Mouse (Mus musculus): ENCODE measurements around the gene Syne1. TPM values are rescaled to one million over a fixed set of nuclear protein-coding genes. Genes with fewer than 3 reads are reported as not detected.

The Syne1 gene
- polyA plus RNA-seq, 1 experiment from 2014 or later: 13.3 TPM

DNA sequence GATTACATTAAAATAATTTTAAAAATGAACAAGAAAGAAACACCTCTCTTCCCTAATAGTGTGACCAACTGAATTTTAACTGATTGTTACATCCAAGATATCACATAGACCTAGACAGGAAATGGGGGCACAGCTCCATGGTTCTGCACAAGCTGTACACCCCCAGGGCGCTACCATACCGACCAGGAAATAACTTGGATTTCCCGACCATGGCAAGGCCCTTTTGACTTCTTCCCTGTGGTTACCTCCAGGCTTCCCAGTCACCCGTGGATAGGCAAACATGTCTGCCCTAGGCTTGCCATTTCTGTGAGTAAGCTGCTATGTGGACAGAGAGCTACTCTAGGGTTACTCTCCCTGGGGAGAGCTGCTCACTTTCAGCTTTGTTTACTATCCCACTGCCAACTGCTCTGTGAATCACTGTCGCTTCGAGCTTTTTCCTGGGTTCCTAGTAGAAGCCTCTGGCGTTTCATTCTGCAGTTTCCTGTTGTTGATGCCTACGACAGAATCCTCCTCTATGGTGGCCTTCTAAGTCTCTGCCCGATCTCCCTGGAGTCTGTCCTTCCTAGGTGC, 373.8 kb downstream of the Syne1 start:
- no peaks in the 10 kb centered on the region for H3K9me3 ChIP-seq (ENCODE audit: control insufficient read depth, low read length)
- H3K4me3 ChIP-seq (ENCODE audit: low read depth, low read length): no peak overlapping the region
- no peak overlapping the region for H3K4me2 ChIP-seq (ENCODE audit: low read length)
- H3K27ac ChIP-seq (ENCODE audit: low read depth): no peak overlapping the region
- no peaks in the 10 kb centered on the region for H3K27me3 ChIP-seq (replicated peaks; ENCODE audit: control insufficient read depth, insufficient read depth, low read length)
- 54% methylated on average over 9 of the region's 9 CpGs for WGBS
- peaks cover 20% of the 10 kb centered on the region for H3K36me3 ChIP-seq (ENCODE audit: control insufficient read depth, insufficient read depth, low read length)
- DNase-seq (ENCODE audit: low spot score) (no peak), ATAC-seq (replicated peaks; ENCODE audit: low FRiP score, low TSS enrichment, low read depth) (no peak)
- H3K4me1 ChIP-seq (replicated peaks; ENCODE audit: control insufficient read depth, insufficient read depth, low read length): no peaks in the 10 kb centered on the region
- H3K9ac ChIP-seq (ENCODE audit: low read length): no peak overlapping the region

DNA sequence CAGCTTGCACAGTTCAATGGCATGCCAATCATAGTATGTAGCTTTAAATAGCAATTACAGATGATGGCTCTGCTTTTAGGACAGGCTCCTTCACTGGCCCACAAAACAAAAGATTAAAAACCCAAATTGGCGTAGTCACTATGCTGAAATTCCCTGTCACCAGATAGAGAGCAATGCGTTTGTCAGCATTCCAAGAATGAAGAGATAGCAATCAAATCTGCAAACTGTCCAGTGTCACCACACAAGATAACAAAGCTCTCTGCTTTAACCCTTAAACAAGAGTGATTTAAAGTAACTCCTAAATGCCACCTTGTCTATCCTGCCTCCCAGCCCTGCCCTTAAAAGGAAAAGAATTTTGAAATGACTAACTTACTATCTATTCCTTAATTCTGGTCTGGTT, 374.9 kb downstream of the Syne1 start:
- no peaks in the 10 kb centered on the region for H3K9me3 ChIP-seq (ENCODE audit: control insufficient read depth, low read length)
- ATAC-seq (replicated peaks; ENCODE audit: low FRiP score, low TSS enrichment, low read depth) (no peak), DNase-seq (ENCODE audit: low spot score) (peak; percentile 7)
- no peaks in the 10 kb centered on the region for H3K27me3 ChIP-seq (replicated peaks; ENCODE audit: control insufficient read depth, insufficient read depth, low read length)
- H3K36me3 ChIP-seq (ENCODE audit: control insufficient read depth, insufficient read depth, low read length): peaks cover 24% of the 10 kb centered on the region
- no peak overlapping the region for H3K9ac ChIP-seq (ENCODE audit: low read length)
- H3K4me2 ChIP-seq (ENCODE audit: low read length): no peak overlapping the region
- H3K4me3 ChIP-seq (ENCODE audit: low read depth, low read length): no peak overlapping the region
- no peak overlapping the region for H3K27ac ChIP-seq (ENCODE audit: low read depth)
- WGBS: 55% methylated on average over 2 of the region's 2 CpGs
- no peaks in the 10 kb centered on the region for H3K4me1 ChIP-seq (replicated peaks; ENCODE audit: control insufficient read depth, insufficient read depth, low read length)

DNA sequence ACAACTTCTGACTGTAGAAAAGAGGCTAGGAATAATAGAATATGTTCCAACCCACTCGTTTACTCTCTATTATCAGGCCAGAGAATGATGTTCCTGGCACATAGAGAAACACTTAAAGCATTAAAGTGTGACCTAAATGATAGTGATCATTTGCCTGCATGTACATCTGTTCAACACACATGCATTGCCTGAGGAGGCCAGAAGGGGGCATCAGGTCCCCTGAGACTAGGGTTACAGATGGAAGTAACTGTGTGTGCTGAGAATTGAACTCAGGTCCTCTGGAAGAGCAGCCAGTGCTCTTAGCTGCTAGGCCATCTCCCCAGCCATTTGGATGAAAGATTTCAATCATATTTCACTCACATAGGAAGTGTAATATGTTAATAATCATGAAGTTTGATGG, 380.9 kb downstream of the Syne1 start:
- H3K4me1 ChIP-seq (replicated peaks; ENCODE audit: control insufficient read depth, insufficient read depth, low read length): no peaks in the 10 kb centered on the region
- H3K27me3 ChIP-seq (replicated peaks; ENCODE audit: control insufficient read depth, insufficient read depth, low read length): no peaks in the 10 kb centered on the region
- H3K4me2 ChIP-seq (ENCODE audit: low read length): no peak overlapping the region
- H3K27ac ChIP-seq (ENCODE audit: low read depth): no peak overlapping the region
- no peak overlapping the region for H3K9ac ChIP-seq (ENCODE audit: low read length)
- ATAC-seq (replicated peaks; ENCODE audit: low FRiP score, low TSS enrichment, low read depth) (no peak), DNase-seq (ENCODE audit: low spot score) (peak; percentile 35)
- H3K9me3 ChIP-seq (ENCODE audit: control insufficient read depth, low read length): no peaks in the 10 kb centered on the region
- WGBS: 77% methylated on average over 1 of the region's 1 CpGs
- no peak overlapping the region for H3K4me3 ChIP-seq (ENCODE audit: low read depth, low read length)
- peaks cover 42% of the 10 kb centered on the region for H3K36me3 ChIP-seq (ENCODE audit: control insufficient read depth, insufficient read depth, low read length)

GRCm38 (mm10) chr10:5167481-5167880, 383.8 kb downstream of the Syne1 start:
- peak; percentile 23 for DNase-seq (ENCODE audit: low spot score)
- Histone ChIP-seq H3K9ac (ENCODE audit: low read length) (no peak overlapping the region), H3K36me3 (ENCODE audit: control insufficient read depth, insufficient read depth, low read length) (peaks cover 33% of the 10 kb centered on the region), H3K9me3 (ENCODE audit: control insufficient read depth, low read length) (no peaks in the 10 kb centered on the region), H3K4me3 (ENCODE audit: low read depth, low read length) (no peak overlapping the region), H3K4me1 (replicated peaks; ENCODE audit: control insufficient read depth, insufficient read depth, low read length) (no peaks in the 10 kb centered on the region), H3K4me2 (ENCODE audit: low read length) (no peak overlapping the region), H3K27me3 (replicated peaks; ENCODE audit: control insufficient read depth, insufficient read depth, low read length) (no peaks in the 10 kb centered on the region), H3K27ac (ENCODE audit: low read depth) (no peak overlapping the region)
- 70% methylated on average over 3 of the region's 3 CpGs for WGBS
- ATAC-seq (replicated peaks; ENCODE audit: low FRiP score, low TSS enrichment, low read depth): no peak

DNA sequence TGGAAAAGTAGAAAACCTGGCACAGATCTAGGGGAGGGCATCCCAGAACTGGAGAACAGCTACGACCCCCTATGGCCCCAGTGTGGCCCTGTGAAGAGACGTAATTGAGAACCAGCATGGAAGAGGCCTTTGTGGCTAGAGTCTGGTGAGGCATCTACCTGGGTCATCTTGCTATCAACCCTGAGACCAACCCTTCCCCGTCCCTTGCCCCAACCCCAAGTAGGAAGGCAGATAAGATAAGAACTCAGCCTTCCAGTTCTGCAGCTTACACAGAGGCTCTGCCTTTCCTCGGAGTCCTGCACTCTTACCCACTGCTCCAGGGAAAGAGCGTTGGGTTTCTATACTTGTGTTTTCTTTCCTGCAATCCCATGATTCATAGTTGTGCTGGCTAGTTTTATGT, 385.8 kb downstream of the Syne1 start:
- Histone ChIP-seq H3K36me3 (ENCODE audit: control insufficient read depth, insufficient read depth, low read length) (peaks cover 29% of the 10 kb centered on the region; the same call in 1 of the 2 replicates), H3K4me1 (replicated peaks; ENCODE audit: control insufficient read depth, insufficient read depth, low read length) (no peaks in the 10 kb centered on the region), H3K27me3 (replicated peaks; ENCODE audit: control insufficient read depth, insufficient read depth, low read length) (no peaks in the 10 kb centered on the region), H3K9ac (ENCODE audit: low read length) (no peak overlapping the region), H3K27ac (ENCODE audit: low read depth) (no peak overlapping the region), H3K9me3 (ENCODE audit: control insufficient read depth, low read length) (no peaks in the 10 kb centered on the region), H3K4me2 (ENCODE audit: low read length) (no peak overlapping the region), H3K4me3 (ENCODE audit: low read depth, low read length) (no peak overlapping the region)
- ATAC-seq (replicated peaks; ENCODE audit: low FRiP score, low TSS enrichment, low read depth): peak; percentile 73
- WGBS: 80% methylated on average over 5 of the region's 5 CpGs
- DNase-seq (ENCODE audit: low spot score): peak; percentile 51

DNA sequence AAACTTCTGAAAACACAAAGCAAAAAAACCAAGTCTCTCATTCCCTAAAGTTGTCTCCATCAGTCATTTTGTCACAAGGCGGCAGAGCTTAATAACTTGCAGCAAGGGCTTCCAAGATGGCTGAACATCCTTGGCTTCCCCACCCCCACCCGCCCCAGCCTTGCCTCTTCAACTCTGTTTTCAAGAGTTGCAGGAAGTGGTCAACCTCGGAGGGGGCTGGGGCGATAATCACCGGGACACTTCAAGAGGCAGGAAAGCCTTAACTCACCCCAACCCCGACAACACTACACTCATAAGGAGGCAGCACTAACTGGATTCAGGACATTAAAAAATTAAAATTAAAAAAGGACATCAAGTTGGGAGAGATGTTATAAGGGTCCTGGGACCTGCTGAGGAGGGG, 387.5 kb downstream of the Syne1 start:
- peak; percentile 25 for DNase-seq (ENCODE audit: low spot score)
- ATAC-seq (replicated peaks; ENCODE audit: low FRiP score, low TSS enrichment, low read depth): no peak
- Histone ChIP-seq H3K9me3 (ENCODE audit: control insufficient read depth, low read length) (no peaks in the 10 kb centered on the region), H3K27me3 (replicated peaks; ENCODE audit: control insufficient read depth, insufficient read depth, low read length) (no peaks in the 10 kb centered on the region), H3K4me1 (replicated peaks; ENCODE audit: control insufficient read depth, insufficient read depth, low read length) (no peaks in the 10 kb centered on the region), H3K4me2 (ENCODE audit: low read length) (no peak overlapping the region), H3K4me3 (ENCODE audit: low read depth, low read length) (no peak overlapping the region), H3K9ac (ENCODE audit: low read length) (no peak overlapping the region), H3K27ac (ENCODE audit: low read depth) (no peak overlapping the region), H3K36me3 (ENCODE audit: control insufficient read depth, insufficient read depth, low read length) (peaks cover 24% of the 10 kb centered on the region; the same call in 1 of the 2 replicates)
- 48% methylated on average over 6 of the region's 6 CpGs for WGBS

DNA sequence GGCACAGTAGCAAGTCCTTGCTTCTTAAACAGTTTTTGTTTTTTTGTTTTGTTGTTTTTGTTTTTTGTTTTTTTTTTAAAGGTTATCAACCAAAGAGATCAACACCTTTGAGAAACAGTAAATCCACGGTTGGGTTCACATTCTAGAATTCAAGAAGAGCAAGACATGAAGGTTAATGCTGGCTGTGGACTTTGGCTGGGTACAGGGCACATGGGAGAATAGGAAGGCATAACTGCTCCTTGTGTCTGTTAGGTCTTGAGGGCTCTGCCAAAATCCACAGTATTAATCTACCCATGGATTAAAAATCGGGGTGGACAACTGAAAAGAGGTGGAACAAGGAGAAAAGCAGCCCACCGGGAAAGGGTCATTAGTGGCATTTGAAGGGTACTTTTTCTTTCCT, 388.0 kb downstream of the Syne1 start:
- H3K27me3 ChIP-seq (replicated peaks; ENCODE audit: control insufficient read depth, insufficient read depth, low read length): no peaks in the 10 kb centered on the region
- H3K9me3 ChIP-seq (ENCODE audit: control insufficient read depth, low read length): no peaks in the 10 kb centered on the region
- no peak overlapping the region for H3K9ac ChIP-seq (ENCODE audit: low read length)
- DNase-seq (ENCODE audit: low spot score) (peak; percentile 4), ATAC-seq (replicated peaks; ENCODE audit: low FRiP score, low TSS enrichment, low read depth) (no peak)
- H3K36me3 ChIP-seq (ENCODE audit: control insufficient read depth, insufficient read depth, low read length): peaks cover 20% of the 10 kb centered on the region; the same call in 1 of the 2 replicates
- H3K4me3 ChIP-seq (ENCODE audit: low read depth, low read length): no peak overlapping the region
- WGBS: 81% methylated on average over 3 of the region's 3 CpGs
- no peaks in the 10 kb centered on the region for H3K4me1 ChIP-seq (replicated peaks; ENCODE audit: control insufficient read depth, insufficient read depth, low read length)
- H3K27ac ChIP-seq (ENCODE audit: low read depth): no peak overlapping the region
- H3K4me2 ChIP-seq (ENCODE audit: low read length): no peak overlapping the region

- H3K9ac ChIP-seq (ENCODE audit: low read length): no peak overlapping the region
- H3K4me1 ChIP-seq (replicated peaks; ENCODE audit: control insufficient read depth, insufficient read depth, low read length): no peaks in the 10 kb centered on the region
- no peak overlapping the region for H3K27ac ChIP-seq (ENCODE audit: low read depth)
- no peak overlapping the region for H3K4me3 ChIP-seq (ENCODE audit: low read depth, low read length)
- H3K9me3 ChIP-seq (ENCODE audit: control insufficient read depth, low read length): no peaks in the 10 kb centered on the region
- no peaks in the 10 kb centered on the region for H3K27me3 ChIP-seq (replicated peaks; ENCODE audit: control insufficient read depth, insufficient read depth, low read length)
- H3K36me3 ChIP-seq (ENCODE audit: control insufficient read depth, insufficient read depth, low read length): peaks cover 15% of the 10 kb centered on the region; the same call in 1 of the 2 replicates
- WGBS: 59% methylated on average over 12 of the region's 12 CpGs
- ATAC-seq (replicated peaks; ENCODE audit: low FRiP score, low TSS enrichment, low read depth) (no peak; the same call in 1 of the 2 replicates), DNase-seq (ENCODE audit: low spot score) (peak; percentile 81)
- H3K4me2 ChIP-seq (ENCODE audit: low read length): no peak overlapping the region
These were observed 389.8 kb downstream of the Syne1 start for GRCm38 (mm10) chr10:5161394-5161872.

DNA sequence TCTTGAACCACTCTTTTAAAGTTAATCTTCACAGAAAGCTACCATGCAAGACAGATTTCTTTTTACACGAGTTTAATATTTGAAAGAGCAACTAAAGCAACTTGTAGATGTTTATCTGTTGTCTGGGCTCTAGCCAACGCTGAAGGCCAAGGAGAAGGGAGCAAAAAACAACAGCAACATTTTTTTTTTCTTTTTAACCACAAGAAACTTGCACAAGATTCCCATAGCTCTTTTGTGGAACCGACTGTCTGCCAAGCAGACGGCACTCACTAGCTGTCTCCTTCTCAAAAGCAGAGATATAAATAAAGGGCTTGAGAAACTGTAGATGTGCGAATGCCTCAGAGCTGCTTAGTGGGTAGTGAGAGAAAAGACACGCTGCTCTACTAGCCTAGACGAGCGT, 391.6 kb downstream of the Syne1 start:
- no peak for DNase-seq (ENCODE audit: low spot score)
- Histone ChIP-seq H3K4me1 (replicated peaks; ENCODE audit: control insufficient read depth, insufficient read depth, low read length) (no peaks in the 10 kb centered on the region), H3K4me3 (ENCODE audit: low read depth, low read length) (no peak overlapping the region), H3K4me2 (ENCODE audit: low read length) (no peak overlapping the region), H3K9me3 (ENCODE audit: control insufficient read depth, low read length) (no peaks in the 10 kb centered on the region), H3K27me3 (replicated peaks; ENCODE audit: control insufficient read depth, insufficient read depth, low read length) (no peaks in the 10 kb centered on the region), H3K27ac (ENCODE audit: low read depth) (no peak overlapping the region), H3K36me3 (ENCODE audit: control insufficient read depth, insufficient read depth, low read length) (peaks cover 20% of the 10 kb centered on the region; the same call in 1 of the 2 replicates), H3K9ac (ENCODE audit: low read length) (no peak overlapping the region)
- WGBS: 66% methylated on average over 8 of the region's 8 CpGs
- no peak for ATAC-seq (replicated peaks; ENCODE audit: low FRiP score, low TSS enrichment, low read depth)

Data from intestine, embryonic 14.5 days (tissue).